Mouse (Mus musculus) right cerebral cortex, postnatal 14 days (tissue): ENCODE measurements around the gene Crhr2.
A peak's percentile ranks its signal among the peaks of the same experiment; 100 is the strongest.

Experiments used
- DNase-seq: peaks from one replicate; pipeline ENCODE4 v3.0.0; 2022

Gene Crhr2

DNA sequence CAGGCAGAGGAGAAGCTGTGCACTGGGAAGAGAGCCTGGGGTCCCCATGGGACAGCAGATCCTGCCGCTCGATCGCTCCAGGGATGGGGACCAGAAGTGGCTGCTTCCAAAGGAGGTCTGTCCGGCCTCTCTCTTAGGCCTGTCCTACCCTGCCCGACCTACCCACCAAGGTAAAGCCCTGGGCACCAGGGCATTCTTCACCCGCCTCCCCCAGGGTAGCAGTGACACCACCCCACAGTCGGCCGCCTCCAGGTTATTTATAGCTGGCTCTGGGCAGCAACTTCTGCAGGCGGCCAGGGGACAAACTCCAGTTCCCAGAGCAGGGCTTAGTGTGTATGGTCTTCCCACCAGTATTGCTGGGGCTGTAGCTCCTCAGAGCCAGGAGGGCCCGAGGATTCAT, at the start of gene Crhr2:
TSS of gene Crhr2 (minus strand) at position 223 of the 400 bp plus-strand sequence.
- DNase-seq = no peak

DNA sequence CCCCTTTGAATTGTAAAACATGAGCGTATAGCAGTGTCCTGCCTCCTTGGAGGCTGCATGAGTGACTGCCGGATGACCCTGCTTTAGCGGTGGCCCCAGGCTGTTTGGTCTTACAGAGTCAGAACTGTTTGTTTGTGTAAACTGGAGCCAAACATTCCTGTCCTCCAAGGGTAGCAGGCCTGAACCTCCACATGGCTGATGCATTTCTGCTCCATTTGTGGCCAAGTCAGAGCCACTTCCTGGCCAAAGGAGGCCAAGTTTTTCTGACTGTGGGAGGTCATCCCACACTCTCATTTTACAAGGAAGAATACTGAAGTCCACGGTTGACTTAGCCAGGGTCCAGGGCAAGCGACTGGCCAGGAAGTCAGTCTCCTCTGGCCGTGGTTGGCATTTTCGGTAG, 46.7 kb upstream of the Crhr2 start:
- DNase-seq = no peak

DNA sequence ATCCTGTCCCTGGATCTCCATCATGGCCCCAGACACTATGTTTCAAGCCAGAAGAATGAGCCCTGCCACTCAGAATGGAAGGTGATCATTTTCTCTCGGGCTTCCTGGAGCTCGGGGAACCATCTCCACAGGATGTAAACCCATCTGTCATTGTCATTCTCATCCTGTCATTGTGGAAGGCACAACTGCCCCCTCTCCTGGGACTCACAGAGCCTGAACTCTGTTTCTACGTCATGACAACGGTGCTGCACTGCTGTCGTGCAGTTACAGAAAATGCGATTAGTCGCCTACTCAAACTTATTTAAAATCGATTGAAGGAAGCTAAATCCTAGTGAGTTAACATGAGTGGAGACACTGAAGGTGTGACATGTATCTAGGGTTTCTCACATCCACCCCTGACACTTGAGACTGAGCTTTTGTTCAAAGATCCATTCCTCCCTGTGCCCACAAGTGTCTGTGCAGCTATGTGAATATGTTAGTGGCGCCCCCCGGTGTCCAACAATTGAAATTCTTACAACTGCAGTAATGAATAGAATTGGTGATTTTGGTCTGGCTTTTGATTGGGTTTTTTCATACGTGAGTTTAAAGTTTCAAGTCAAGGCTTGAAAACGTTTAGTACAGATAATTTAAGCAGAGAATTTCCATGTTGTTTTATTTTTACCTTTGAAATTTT, 44.4 kb upstream of the Crhr2 start:
- peak; percentile 40 for DNase-seq

DNA sequence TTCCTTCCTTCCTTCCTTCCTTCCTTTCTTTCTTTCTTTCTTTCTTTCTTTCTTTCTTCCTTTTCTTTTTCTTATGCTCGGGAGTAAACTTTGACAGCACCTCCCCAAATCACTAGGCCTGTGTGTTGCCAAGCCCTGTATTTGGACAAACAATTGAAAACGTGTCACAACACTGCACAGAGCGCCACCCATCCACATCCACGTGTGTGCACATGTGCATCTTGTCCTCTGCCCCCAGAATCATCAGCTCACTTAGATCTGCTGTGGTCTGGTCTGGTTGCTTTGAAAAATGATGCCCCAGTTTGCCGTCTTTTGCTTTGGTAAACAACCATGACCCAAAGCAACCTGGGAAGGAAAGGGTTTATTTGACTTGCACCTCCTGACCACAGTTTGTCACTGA, 43.1 kb upstream of the Crhr2 start:
- DNase-seq = no peak

DNA sequence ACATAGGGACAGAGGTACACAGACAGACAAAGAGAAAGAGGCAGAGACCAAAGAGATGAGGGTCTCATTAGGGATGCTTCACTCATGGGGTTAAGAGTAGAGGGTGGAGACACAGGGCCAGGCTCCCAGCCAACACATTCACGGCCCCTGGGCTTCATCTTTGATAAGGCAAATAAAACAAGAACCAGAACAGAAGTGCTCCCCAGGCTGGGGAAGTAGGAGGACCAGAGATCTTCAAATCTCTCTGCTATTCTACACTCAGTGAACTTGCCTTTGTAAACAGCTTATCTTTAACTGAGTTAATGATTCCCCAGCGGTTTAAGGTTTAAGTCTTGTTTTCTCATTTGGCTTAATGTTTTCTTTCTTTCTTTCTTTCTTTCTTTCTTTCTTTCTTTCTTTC, 42.6 kb upstream of the Crhr2 start:
- DNase-seq = no peak

DNA sequence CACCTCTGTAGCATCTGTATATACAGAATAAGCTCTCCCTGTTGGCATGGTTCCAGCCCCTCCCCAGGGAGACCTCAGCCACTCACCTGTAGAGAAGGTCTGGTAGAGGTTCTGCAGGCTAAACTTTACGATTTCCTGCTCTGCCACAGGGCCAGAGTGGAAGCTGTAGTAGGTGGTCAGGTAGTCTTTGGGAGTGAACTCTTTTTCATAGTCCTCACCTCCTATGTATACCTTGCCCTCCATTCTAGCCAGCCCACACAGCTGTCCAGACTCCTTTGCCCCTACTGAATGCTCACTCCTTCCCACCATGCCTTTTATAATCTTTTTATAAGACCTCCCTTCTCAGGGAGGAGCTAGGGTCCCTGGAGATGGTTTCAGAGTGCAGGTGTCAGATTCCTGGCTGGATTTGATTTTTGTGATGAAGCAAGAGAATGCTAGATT, 41.9 kb upstream of the Crhr2 start, which contains the start of gene Inmt:
TSS of gene Inmt (minus strand) at position 303 of the 441 bp plus-strand sequence.
- DNase-seq = no peak

DNA sequence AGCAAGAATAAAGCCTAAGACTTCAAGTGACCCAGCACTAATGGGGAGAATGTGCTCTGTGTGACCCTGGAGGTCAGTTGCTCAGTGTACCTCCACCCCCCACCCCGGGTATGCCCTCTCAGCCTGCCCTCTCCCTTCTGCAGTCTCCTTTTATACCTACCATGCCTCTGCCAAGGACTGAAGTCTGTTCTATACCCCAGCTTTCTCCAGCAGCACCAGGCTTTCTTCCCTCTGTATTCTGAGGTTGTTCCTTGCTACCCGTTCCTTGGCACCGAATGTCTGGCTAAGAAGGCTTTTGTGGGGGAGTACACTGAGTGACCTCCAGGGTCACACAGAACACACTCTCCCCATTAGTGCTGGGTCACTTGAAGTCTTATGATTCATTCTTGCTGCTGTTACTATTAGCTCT, 41.1 kb upstream of the Crhr2 start:
- no peak for DNase-seq

DNA sequence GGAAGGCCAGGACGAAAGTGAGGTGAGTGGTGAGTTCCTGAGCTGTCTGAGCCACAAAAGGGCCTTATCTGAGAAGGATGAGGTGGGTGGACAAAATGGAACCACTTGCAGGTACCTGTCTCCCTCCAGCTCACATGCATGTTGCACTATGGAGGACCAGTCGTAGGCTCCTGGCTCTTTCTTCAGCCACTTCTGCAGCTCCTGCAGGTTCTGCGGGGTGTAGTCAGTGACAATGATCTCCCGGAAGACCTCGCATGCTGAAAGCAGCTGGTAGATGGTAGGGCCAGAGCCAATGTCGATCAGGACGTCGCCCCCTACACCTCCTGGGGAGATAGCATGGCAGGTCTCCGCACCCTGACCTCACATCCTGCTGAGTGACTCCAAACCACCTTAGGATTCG, 40.4 kb upstream of the Crhr2 start:
- no peak for DNase-seq

DNA sequence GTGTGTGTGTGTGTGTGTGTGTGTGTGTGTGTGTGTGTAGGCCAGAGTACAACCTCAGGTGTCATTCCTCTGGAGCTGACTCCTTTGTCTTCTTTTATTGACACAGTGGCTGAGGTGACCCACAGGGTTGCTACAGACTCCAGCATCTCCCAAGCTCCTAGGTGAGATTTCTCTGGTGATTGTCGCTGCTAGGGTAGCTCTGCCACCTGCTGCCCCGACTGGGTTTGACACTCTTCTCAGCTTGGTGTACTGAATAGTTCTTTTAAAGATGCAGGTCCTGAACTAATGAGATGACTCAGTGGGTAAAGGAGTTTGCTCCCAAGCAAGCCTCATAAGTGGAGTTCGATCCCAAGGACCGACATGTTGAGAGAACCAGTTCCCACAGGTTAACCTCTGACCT, 38.8 kb upstream of the Crhr2 start:
- DNase-seq = peak; percentile 22

DNA sequence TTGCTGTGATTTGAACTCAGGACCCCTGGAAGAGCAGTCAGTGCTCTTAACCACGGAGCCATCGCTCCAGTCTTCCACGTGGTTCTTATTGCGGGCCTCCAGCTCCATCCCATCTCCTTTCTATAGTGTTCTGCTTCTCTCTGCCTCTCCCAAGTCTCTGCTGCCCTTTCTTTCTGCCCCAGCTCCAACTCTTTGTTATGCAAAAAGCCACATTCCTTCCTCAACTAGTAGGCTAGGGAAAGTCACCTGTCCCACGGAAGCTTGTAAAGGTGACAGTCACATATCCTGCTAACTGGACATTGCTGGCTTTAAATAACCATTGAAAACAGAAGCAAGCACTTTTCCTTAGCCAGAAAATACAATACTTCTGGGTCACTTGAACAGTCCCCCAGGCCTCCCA, 37.0 kb upstream of the Crhr2 start:
- DNase-seq = no peak

DNA sequence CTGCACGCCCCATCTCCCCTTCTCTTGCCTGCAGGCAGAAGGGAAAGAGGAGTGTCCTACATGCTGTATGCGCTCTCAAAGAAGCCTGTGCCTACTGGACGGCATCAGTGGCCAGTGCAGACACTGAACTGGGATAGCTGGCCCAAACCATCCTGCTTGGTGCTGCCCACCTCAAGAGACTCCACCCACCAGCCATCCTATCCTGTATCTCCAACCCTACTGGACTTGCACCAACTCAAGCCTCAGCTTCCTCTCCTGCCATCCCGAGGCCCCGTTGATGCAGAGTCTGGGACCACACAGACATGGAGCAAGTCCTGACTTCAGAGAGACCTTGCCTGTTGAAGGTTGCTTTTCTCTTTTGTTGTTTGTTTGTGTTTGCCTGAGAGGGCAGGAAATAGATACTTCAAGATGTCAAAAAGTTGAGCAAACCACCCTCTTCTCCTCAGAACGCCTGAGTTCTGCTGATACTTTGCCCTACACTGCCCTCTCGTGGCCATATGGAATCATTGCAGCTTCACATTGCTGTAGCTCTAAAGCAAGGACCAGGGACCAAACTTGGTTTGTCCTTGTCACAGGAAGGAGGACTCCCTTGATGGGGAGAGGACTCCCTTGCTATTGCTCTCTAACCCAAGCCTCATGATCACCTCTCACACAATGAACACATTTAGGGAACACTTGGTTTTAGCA, 34.1 kb upstream of the Crhr2 start:
- peak; percentile 63 for DNase-seq

DNA sequence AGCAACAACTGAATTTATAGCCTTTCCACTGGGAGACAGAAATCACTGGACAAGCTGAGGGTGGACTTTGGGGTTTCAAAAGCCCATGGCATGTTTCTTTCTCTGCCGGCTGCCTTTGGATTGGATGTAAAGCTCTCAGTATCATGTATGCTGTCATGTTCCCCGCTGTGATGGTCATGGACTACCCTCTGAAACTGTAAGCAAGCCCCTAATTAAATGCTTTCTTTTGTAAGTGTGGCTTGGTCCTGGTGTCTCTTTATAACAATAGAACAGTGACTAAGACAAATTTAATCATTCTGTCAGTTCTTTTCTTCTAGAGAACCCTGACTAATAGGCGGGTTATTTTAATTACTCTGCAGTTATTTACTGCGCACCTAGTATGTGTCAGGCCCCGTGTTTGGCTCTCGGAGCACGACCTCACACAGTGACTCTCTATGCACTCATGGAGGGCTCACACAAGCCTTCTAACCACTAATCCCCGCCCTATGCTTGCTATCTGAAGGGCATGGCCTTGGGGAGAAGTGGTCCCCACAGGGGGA, 30.3 kb upstream of the Crhr2 start:
- no peak for DNase-seq

DNA sequence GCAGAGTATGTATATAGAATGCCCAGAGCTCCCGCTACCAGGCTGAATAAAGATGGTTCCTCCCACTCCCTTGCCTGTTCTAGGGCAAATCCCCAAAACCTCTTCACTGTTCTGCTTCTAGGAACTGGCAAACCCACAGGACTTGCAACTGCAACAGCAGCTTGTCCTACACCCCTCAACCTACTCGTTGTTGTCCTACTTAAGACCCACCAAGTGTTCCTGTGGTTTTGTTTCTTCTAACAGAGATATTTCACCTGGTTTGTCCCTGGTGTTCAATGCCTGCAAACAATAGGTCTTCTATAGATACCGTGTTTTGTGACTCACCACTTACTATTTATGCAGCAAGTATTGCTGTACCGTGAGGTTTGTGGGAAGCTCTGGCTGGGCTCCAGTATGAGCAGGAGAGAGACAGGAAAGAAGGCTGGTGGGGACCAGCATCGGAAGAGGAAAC, 28.5 kb upstream of the Crhr2 start:
- peak; percentile 75 for DNase-seq

DNA sequence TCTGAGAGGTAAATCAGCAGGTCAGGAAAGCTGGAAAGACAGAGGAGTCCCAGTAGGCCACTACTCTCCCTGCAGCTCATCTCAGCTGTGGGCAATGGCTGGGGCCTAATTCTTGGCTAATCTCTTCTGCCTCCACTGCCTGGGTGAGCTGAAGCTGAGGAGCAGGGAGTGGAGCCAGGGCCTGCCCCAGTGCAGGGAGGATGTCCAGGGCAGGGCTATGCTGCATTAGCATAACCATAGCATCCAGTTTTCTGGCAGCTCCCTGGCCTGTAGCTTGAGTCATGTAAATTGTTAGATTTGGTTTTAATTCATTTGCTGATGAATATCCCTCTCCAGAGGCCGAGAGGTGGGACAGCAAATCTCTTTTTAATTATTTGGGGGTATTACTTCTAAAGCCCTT, 26.4 kb upstream of the Crhr2 start:
- no peak for DNase-seq

DNA sequence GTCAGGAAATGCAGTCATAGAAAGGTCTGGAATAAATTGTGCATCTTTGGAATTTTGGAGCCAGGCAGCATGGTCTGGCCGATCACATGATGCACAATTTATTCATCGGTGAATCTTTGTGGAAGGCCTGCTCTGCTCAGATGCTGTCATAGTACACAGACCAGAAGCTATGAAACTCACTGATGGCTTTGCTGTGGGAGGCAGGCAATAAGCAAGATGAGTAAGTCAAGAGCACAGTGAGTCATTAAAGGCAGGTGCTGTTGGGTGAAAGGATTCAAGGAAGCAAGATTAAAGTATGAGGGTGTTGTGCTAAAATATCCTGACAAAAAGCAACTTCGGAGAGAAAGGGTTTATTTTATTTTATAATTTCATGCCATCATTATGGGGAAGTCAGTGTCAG, 19.4 kb upstream of the Crhr2 start:
- DNase-seq = no peak

DNA sequence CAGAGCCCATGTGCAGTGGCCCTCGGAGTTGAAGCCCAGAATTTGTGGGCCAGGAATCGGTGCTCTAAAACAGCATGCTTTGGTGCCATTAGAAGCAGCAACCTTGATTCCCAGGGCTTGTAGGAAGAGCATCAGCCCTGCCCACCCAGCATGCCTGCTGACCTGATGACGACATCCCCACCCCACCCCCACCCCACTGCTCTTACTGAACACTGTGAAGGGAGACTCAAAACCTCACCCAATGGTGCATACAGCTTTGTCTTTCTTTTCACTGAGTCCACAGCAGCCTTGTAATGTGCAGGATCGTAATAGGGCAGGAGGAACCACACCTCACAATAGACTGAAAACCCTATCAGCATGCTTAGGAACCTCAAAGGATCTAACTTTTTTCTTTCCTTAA, 13.3 kb upstream of the Crhr2 start:
- DNase-seq = no peak

DNA sequence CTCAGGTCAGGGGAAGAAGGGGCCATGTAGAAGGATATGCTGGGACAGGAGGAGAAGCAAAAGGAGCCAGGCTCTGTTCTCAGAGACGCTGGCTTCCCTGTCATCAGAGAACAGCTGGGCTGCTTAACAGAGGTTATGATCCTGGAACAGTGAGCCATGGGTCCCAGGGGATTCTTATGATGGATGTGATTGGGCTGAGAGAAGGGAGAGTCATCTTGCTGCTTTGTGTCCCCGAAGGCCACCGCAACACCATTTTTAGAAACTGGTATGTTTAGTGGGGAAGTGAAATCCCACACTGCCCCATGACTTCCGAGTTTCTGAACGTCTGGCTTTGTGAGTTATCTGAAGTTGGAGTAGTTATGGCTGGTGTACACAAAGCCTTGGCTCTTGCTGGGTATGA, 12.5 kb upstream of the Crhr2 start:
- DNase-seq = no peak

DNA sequence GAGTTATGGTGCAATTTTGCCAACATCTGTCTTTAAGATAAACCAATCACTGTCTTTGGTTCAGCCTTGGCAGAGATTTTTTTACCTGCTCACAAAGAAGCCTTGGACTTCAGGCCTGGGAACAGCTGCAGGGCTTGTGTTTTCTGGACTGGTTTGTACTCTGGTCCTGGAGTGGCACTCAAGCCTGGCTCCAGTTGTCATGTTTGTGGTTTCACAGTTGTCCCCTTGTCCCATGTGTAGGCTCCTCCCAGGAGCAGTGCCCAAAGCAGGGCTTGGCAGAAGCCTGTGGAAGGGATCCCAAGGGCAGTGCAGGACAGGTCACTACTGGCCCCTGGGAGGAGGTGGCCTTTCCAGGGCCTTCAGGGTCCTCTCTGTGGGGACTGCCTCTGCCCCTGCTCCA, 5.5 kb upstream of the Crhr2 start:
- no peak for DNase-seq

DNA sequence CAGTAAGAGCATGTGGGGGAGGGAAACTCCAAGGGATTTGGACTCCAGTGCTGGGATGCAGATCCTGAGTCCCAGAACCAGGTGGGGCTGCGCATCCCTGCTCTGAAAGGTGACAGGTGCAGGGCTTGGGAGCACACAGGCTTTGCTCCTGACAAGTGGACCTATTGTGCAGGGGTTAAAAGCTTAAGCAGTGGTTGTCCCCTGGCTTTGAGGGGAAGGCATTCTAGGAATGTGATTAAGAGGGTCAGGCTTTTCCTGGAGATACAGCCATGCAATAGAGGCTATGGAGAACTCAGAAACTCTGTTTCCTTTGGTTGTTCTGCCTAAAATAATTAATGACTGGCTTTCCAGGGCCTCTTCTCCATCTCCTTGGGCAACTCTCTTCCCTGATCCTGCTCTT, 609 bp upstream of the Crhr2 start:
- DNase-seq = no peak

DNA sequence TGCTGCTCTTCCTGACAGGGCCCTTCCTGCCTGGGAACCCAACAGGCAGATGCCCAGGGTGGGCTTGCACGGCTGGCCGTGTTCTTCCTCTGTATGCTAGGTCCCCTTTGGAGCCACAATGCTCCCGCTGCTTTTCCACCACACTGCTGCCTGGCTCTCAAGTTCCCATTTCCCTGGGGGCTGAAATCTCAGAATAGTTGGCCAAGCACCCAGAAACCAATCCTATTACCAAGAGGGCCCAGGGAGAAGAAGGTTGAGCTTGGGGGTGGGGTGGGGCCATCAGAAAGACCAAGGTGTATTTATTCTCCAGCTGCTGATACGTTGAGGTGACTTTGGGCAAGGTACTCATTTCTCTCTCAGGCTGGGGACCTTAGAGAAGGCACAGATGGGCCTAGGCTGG, 1.5 kb downstream of the Crhr2 start:
- no peak for DNase-seq

DNA sequence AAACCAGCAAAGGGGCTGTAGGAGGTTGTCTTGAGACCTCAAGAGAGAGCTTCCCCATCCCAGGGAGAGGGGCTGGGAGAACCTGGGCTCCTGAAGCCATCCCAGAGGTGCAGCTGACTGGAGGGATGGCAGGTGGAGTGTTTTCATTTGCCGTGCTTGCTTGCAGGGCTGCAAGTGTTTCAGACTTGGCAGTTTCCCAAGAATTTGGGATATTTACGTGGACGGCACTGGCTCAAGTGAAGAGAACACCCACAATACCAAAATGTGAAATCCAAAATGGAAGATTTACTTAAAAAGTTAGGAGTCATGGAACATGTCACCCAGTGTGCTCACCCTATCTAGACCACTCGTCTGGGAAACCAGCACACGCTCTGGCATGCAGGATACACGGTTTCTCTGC, 2.2 kb downstream of the Crhr2 start:
- DNase-seq = no peak

DNA sequence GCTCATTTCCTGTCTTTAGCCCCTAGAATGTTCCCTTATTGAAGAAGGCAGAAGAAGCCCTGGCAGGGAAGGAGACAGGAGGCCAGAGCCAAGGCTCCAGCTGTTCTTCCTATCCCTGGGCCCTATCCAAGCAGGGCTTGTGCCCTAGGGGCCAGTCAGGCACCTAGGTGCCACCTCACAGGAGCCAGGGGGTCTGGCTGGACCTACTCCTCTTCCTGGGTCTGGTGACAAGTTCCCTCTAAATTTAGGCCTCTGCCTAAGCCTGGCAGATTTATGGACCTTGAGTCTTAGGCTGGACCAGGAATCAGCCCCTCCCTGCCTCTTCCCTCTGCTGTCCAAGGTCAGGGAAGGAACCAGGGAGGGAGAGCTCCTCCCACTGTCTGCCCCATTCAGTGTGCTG, 4.4 kb downstream of the Crhr2 start:
- DNase-seq = no peak

DNA sequence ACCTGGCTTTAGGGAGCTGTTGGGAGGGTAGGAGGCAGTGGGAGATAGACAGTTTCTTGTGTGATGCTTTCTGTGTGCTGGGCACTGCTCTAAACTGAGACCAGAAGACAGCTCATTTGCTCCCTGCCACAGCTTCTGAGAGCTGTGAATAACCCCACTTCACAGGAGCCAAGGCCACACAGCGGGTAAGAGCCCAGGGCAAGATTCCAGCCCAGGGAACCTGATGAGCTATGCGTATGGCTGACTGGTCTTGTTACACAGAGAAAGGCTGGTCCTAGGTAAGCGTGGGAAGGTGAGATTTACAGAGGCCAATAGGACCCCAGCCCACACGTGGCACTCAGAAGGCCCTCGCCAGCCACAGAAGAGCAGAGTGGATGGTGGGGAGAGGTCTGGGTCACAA, 6.2 kb downstream of the Crhr2 start:
- no peak for DNase-seq

DNA sequence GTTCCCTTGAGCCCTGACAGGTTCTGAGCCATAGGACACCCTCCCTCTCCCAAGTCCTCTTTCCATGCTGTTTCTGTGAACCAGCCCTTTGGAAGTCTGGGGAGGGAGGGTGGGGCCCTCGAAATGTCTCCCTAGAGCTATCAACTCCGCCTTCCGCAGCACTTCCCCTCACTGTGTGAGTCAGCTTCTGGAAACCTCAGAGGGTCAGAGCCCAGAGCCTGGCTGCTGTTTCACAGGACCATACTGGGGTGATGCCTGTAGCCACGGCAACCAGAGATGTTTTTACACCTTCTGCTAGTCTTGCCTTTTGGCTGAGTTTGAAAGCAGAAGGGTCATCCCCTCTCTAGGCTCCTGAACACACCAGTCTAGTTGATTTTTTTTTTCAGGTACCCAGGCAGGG, 9.8 kb downstream of the Crhr2 start:
- no peak for DNase-seq
